Mouse (Mus musculus): ENCODE results near the gene Slfn9.

DNA sequence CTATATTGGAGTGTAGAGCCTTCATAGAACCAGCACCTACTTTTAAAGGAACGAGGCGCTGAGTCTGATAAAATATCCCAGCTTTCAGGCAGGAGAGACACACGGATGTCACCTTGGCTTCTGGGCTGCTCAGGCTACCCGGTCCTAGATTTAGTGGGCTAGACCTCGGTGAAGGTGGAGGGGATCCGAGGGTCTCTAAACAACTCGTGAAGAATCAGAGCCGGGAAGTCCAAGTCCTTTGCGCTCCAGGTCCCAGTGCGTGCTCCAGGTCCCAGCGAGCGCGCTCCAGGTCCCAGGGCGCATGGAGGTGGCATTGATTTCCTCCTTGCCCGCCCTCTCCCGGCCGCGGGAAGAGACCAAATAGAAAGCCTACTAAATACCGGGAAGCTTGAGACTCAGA is 48.2 kb upstream of the Slfn9 start:
- TF ChIP-seq CTCF (IDR thresholded peaks at IDR 0.05; ENCODE audit: borderline replicate concordance, insufficient read depth, low read length) = no peak
- TF ChIP-seq POLR2A (IDR thresholded peaks at IDR 0.05; ENCODE audit: low read depth, low read length) = no peak

Measured in embryonic fibroblast, embryonic 13.5 days (primary cell).